Mouse (Mus musculus): Measurements from ENCODE around the gene Ccdc59. TPM values are rescaled to one million over a fixed set of nuclear protein-coding genes. Genes with fewer than 3 reads are reported as not detected.
A peak's percentile ranks its signal among the peaks of the same experiment; 100 is the strongest.

The Ccdc59 gene
- 17.3 and 17.6 TPM in 2 replicates for polyA plus RNA-seq (2015; fragmentation: Nextera tagmentation; extraction: Ambion mirVana)

DNA sequence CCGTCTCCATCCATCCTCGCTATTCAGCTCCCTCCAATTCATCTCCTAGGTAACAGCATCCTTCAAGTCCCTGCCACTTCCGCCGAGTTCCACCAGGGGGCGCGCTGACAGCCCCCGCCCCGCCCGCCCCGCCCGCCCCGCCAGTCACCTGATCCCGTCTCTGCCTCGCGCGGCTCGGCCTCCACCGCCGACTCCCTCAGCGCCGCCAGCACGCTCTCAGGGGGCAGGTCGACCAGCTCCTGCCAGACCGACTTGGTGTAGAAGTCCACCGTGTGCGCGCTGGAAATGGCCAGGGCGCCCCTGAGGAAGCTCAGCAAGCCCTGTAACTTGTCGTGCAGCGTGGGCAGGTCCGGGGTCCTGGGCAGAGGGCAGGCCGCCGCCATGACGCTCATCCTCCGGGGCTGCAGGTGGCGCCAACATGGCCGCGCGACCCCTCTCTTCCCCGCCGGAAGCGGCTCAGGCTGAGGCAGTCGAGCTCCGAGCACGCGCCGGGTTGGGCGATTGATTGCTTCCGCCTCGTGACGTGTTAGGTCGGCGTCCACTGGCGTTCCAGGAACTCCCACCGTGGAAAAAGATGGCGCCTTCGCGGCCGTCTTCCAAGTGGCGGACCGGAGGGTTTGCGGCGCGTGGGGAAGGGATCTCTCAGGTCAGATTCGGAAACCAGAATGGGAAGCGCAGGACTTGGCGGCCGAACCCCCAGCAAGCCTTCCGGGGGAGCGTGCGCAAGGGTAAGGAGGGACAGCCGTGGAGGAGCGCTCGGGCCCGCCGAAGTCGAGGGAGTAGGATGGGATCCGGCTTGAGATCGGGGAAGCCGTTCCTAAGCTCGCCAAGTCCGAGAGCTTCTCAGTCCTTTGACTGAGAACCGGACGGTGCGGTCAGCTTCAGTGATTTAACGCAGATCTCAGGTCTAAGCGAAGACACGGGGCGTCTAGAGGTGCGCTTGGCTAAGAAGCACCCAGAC lies at the start of gene Ccdc59, which contains the start of gene Mettl25:
Gene Ccdc59, plus strand, starts transcription at position 140 of the 961 bp plus-strand sequence.
Gene Mettl25, minus strand, starts transcription at position 453 of the 961 bp plus-strand sequence.
- Histone ChIP-seq H3K27me3 (no peaks in the 10 kb centered on the region), H3K27ac (replicated peaks) (peak within 1 kb of the TSS; percentile 93), H3K9me3 (replicated peaks) (no peaks in the 10 kb centered on the region), H3K4me2 (peak within 1 kb of the TSS; percentile 77), H3K4me3 (replicated peaks) (peak within 1 kb of the TSS; percentile 79), H3K9ac (peak within 1 kb of the TSS; percentile 68), H3K4me1 (replicated peaks) (peaks cover 18% of the 10 kb centered on the region), H3K36me3 (replicated peaks) (peaks cover 35% of the 10 kb centered on the region)
- peak; percentile 96 for ATAC-seq (ENCODE audit: insufficient read depth)
- under 1% methylated on average over 88 of the region's 90 CpGs for WGBS (ENCODE audit: insufficient replicate concordance)

DNA sequence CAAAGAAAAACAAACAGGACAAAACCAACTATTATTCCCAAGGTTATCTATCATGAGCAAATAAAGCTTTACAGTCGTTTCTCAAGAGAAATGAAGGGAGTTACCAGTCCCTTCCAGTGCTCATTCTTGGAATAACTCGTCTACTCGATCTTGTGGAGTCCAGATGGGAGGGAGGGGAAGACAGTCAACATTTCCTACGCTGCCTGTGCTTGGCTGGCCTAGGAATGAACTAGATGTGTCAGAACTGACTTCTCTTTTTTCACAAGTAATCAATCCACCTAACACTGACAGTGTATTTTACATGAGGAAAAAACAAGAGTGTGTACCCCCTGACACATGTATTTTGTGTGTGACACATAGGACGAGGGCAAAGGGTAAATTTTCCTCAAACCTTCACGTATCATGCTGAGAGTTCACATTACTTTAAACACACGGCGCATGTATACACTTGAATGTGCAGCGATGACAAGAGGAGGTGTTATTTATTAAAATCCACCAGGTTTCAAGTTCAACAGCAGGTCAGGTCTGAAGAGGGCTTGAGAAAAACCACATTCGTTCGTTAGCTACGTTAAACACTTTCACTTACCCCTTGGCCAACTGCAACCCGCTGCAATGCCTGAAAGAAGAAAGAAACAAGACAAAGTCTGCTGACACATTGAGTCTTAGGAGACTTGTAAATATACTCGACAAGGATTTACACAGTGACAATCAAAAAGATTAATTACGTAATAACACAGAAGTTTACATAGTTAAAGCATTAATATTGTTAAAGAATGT lies 46.9 kb upstream of the Ccdc59 start:
- H3K36me3 ChIP-seq (replicated peaks), result no peaks in the 10 kb centered on the region
- H3K9ac ChIP-seq, result no peak overlapping the region
- no peaks in the 10 kb centered on the region for H3K9me3 ChIP-seq (replicated peaks)
- no peak overlapping the region for H3K4me3 ChIP-seq (replicated peaks)
- no peak overlapping the region for H3K4me2 ChIP-seq
- no peak for ATAC-seq (ENCODE audit: insufficient read depth)
- 72% methylated on average over 15 of the region's 15 CpGs for WGBS (ENCODE audit: insufficient replicate concordance)
- no peaks in the 10 kb centered on the region for H3K4me1 ChIP-seq (replicated peaks)
- no peak overlapping the region for H3K27ac ChIP-seq (replicated peaks)
- no peaks in the 10 kb centered on the region for H3K27me3 ChIP-seq

DNA sequence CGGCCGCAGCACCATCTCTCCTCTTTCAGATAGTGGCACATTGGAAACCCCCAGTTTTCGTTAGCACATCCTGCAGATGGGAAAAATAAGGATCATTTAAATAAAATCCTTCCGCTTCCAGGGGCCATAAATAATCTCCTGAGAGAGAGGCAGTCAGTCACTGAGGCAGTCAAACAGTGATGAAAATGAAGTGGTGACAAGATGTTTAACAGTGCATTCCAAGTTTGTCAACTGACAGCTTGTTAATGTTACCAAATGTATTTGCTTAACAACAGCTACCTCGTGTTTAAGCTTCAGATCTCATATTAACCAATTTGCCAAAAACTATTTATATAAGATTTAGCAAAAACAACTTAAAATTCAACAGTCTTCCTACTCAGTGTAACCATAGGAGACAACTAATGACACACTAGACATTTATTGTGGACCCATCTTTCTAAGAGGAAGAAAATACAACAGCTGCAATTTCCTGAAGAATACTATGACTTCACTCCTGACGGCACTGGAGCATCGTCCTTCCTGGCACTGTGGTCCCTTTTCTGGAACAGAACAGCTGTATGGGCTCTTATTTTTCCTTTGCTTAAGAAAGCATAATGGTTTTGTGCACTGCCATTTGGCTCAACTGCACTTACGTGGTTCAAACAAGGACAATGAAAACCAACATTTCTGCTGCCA lies 43.5 kb upstream of the Ccdc59 start:
- no peak overlapping the region for H3K4me2 ChIP-seq
- WGBS (ENCODE audit: insufficient replicate concordance), result 71% methylated on average over 8 of the region's 8 CpGs
- ATAC-seq (ENCODE audit: insufficient read depth), result no peak
- no peaks in the 10 kb centered on the region for H3K27me3 ChIP-seq
- H3K27ac ChIP-seq (replicated peaks), result no peak overlapping the region
- no peak overlapping the region for H3K4me3 ChIP-seq (replicated peaks)
- H3K9ac ChIP-seq, result no peak overlapping the region
- no peaks in the 10 kb centered on the region for H3K36me3 ChIP-seq (replicated peaks)
- no peaks in the 10 kb centered on the region for H3K4me1 ChIP-seq (replicated peaks)
- H3K9me3 ChIP-seq (replicated peaks), result no peaks in the 10 kb centered on the region

DNA sequence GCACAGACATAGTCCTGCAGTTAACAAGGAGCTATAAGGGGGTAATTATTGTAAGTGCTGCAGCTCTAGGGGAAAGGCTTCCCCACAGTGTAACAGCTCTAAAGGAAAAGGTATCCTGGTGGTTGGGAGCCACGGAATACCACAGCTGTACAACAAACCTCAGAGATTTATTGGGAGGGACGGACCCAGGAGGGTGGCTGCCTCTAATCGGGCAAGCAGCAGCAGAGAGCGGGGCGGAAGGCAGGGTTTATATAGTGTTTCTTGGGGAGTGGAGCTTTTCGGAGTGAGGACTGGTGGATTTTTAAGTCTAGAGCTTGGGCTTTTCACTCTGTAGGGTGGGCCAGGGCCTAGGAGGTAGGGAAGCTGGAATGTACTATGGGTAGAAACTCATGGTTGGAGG lies 39.7 kb upstream of the Ccdc59 start:
- no peak overlapping the region for H3K9ac ChIP-seq
- no peaks in the 10 kb centered on the region for H3K27me3 ChIP-seq
- no peak overlapping the region for H3K4me2 ChIP-seq
- H3K4me3 ChIP-seq (replicated peaks), result no peak overlapping the region
- 84% methylated on average over 6 of the region's 6 CpGs for WGBS (ENCODE audit: insufficient replicate concordance)
- no peak overlapping the region for H3K27ac ChIP-seq (replicated peaks)
- H3K4me1 ChIP-seq (replicated peaks), result no peaks in the 10 kb centered on the region
- H3K36me3 ChIP-seq (replicated peaks), result no peaks in the 10 kb centered on the region
- H3K9me3 ChIP-seq (replicated peaks), result no peaks in the 10 kb centered on the region
- ATAC-seq (ENCODE audit: insufficient read depth), result no peak

- Histone ChIP-seq H3K36me3 (replicated peaks) (no peaks in the 10 kb centered on the region), H3K9ac (no peak overlapping the region), H3K4me1 (replicated peaks) (no peaks in the 10 kb centered on the region), H3K4me3 (replicated peaks) (no peak overlapping the region), H3K27ac (replicated peaks) (no peak overlapping the region), H3K27me3 (no peaks in the 10 kb centered on the region), H3K4me2 (no peak overlapping the region), H3K9me3 (replicated peaks) (no peaks in the 10 kb centered on the region)
- 67% methylated on average over 6 of the region's 6 CpGs for WGBS (ENCODE audit: insufficient replicate concordance)
- ATAC-seq (ENCODE audit: insufficient read depth), result no peak
Measured at GRCm38 (mm10) chr10:105802132-105802531, 38.7 kb upstream of the Ccdc59 start.

DNA sequence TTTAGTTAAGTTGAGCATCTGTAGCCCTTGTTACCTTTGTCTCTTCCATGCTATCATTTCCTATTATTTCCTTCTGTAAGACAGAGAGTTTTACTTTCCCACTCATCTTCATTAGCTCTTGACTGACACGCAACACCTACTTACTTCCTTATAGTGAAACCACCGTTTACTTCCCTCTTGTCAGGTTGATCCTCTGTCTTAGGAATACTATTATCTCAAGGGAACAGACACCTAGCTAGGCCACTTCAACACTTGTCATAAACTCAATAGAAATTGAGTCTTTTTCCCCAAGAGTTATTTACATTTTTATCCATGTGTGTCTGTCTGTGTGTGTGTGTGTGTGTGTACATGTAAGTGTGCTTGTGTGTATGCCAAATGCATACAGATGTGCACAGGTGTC lies 37.4 kb upstream of the Ccdc59 start:
- Histone ChIP-seq H3K9ac (no peak overlapping the region), H3K36me3 (replicated peaks) (no peaks in the 10 kb centered on the region), H3K4me1 (replicated peaks) (no peaks in the 10 kb centered on the region), H3K4me2 (no peak overlapping the region), H3K4me3 (replicated peaks) (no peak overlapping the region), H3K27ac (replicated peaks) (no peak overlapping the region), H3K27me3 (no peaks in the 10 kb centered on the region), H3K9me3 (replicated peaks) (no peaks in the 10 kb centered on the region)
- 41% methylated on average over 2 of the region's 2 CpGs for WGBS (ENCODE audit: insufficient replicate concordance)
- ATAC-seq (ENCODE audit: insufficient read depth), result no peak

DNA sequence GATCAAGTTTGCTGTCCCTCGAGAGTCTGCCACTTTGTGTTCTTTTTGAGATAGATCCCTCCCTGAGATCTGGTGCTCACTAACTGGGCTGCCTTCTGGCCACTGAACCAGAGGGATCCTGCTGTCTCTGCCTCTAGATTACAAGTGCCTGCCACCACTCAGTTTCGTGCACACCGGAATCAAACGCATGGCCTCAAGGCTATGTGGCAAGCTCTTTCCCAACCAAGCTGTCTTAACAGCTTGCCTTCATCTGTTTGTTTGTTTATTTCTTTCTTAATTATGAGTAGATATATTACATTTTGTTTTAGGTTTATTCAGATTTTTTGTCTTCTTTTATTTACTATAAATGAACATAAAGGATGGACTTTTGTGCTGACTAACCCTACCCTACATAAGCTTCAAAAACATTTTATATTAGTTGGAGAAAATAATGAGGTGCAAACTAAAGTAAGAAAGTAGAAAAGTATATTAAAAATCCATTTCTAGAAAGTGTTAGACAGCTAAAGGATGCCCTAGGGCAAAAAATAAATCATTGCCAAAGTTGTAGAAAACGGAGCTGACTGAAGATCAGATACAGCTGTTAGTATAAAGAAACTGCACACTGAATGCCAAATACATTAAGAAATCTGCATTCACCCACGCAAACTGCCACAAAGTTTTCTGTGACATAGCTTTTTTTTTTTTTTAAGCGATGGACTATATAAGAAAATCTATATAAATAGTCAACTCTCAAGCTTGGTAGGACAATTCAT lies 34.4 kb upstream of the Ccdc59 start:
- no peaks in the 10 kb centered on the region for H3K36me3 ChIP-seq (replicated peaks)
- H3K4me2 ChIP-seq, result no peak overlapping the region
- no peak overlapping the region for H3K4me3 ChIP-seq (replicated peaks)
- ATAC-seq (ENCODE audit: insufficient read depth), result no peak
- WGBS (ENCODE audit: insufficient replicate concordance), result 62% methylated on average over 7 of the region's 7 CpGs
- H3K9me3 ChIP-seq (replicated peaks), result no peaks in the 10 kb centered on the region
- H3K27ac ChIP-seq (replicated peaks), result no peak overlapping the region
- H3K27me3 ChIP-seq, result no peaks in the 10 kb centered on the region
- H3K4me1 ChIP-seq (replicated peaks), result no peaks in the 10 kb centered on the region
- no peak overlapping the region for H3K9ac ChIP-seq

DNA sequence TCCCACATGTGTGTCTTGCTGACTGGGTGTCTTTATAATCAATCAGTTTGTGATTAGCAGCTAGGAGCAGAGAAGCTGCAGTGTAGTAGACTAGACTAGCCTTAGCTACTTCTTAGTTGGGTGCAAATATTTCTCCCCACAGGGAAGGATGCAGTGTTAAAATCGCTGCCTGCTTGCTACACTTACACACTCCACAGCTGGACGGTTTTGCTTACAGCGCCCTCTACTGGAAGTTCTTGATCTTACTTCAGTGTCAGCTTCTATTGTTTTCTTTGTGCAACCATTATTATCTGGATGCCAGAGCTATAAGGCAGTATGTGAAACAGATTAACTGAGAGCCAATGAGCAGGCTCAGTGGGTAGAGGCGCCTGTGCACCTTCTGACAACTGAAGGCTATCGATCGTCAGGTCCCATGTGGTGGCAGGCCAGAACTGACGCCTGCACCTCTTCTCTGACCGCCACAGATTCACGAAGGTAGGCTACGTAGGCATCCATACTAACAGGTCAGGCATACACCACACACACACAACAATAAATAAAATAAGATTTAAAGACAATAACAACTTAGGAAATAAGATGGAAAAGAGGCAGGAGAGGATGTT lies 6.1 kb upstream of the Ccdc59 start:
- WGBS (ENCODE audit: insufficient replicate concordance), result 60% methylated on average over 10 of the region's 10 CpGs

GRCm38 (mm10) chr10:105842574-105842973 lies 1.7 kb downstream of the Ccdc59 start:
- H3K4me2 ChIP-seq, result peak overlapping the region; percentile 77
- no peaks in the 10 kb centered on the region for H3K9me3 ChIP-seq (replicated peaks)
- H3K27me3 ChIP-seq, result no peaks in the 10 kb centered on the region
- ATAC-seq (ENCODE audit: insufficient read depth), result no peak
- peak overlapping the region; percentile 79 for H3K4me3 ChIP-seq (replicated peaks)
- H3K36me3 ChIP-seq (replicated peaks), result peaks cover 46% of the 10 kb centered on the region
- H3K27ac ChIP-seq (replicated peaks), result no peak overlapping the region
- peaks cover 18% of the 10 kb centered on the region for H3K4me1 ChIP-seq (replicated peaks)
- 67% methylated on average over 7 of the region's 7 CpGs for WGBS (ENCODE audit: insufficient replicate concordance)
- H3K9ac ChIP-seq, result no peak overlapping the region

More for the DNA sequence above, 6.1 kb upstream of the Ccdc59 start:
- Histone ChIP-seq H3K4me3 (replicated peaks) (no peak overlapping the region), H3K9ac (no peak overlapping the region), H3K9me3 (replicated peaks) (no peaks in the 10 kb centered on the region), H3K36me3 (replicated peaks) (no peaks in the 10 kb centered on the region), H3K27me3 (no peaks in the 10 kb centered on the region), H3K27ac (replicated peaks) (no peak overlapping the region), H3K4me1 (replicated peaks) (no peaks in the 10 kb centered on the region), H3K4me2 (no peak overlapping the region)
- no peak for ATAC-seq (ENCODE audit: insufficient read depth)

- H3K4me3 ChIP-seq (replicated peaks), result no peak overlapping the region
- no peak overlapping the region for H3K4me2 ChIP-seq
- no peak overlapping the region for H3K27ac ChIP-seq (replicated peaks)
- peaks cover 40% of the 10 kb centered on the region for H3K36me3 ChIP-seq (replicated peaks)
- H3K27me3 ChIP-seq, result no peaks in the 10 kb centered on the region
- no peaks in the 10 kb centered on the region for H3K9me3 ChIP-seq (replicated peaks)
- no peak for ATAC-seq (ENCODE audit: insufficient read depth)
- 70% methylated on average over 5 of the region's 5 CpGs for WGBS (ENCODE audit: insufficient replicate concordance)
- H3K9ac ChIP-seq, result no peak overlapping the region
- H3K4me1 ChIP-seq (replicated peaks), result no peaks in the 10 kb centered on the region
Measured at GRCm38 (mm10) chr10:105850286-105850685, 9.4 kb downstream of the Ccdc59 start.
